Comparison of ENCODE assay signal across 8 mouse cellular contexts in genomic region chr13:36577916-36578568, GRCm38 (mm10).
A peak's percentile ranks its signal among the peaks of the same experiment; 100 is the strongest.
DNase-seq lines count a peak whose midpoint lies in the region; ATAC-seq and TF ChIP-seq lines count a peak whose summit lies in the region.

No protein-coding gene starts in this region.

- no peaks in the 10 kb centered on the region for H3K9me3 ChIP-seq in heart, embryonic 15.5 days (replicated peaks)
- H3K9me3 ChIP-seq in liver, embryonic 11.5 days (ENCODE audit: control insufficient read depth, low read length) = no peaks in the 10 kb centered on the region

- no peak for TF ChIP-seq CTCF in cerebellum, adult 2 months (IDR thresholded peaks at IDR 0.05; ENCODE audit: borderline replicate concordance, insufficient read depth, low read depth, low read length)
- no peak for TF ChIP-seq CTCF in thymus, adult 2 months (IDR thresholded peaks at IDR 0.05; ENCODE audit: borderline replicate concordance, control insufficient read depth, extremely low read depth, insufficient read depth, low read length, poor library complexity)

- TF ChIP-seq POLR2A in cerebellum, adult 2 months (IDR thresholded peaks at IDR 0.05; ENCODE audit: borderline replicate concordance, insufficient read depth, low read length) = no peak
- no peak for TF ChIP-seq POLR2A in thymus, adult 2 months (IDR thresholded peaks at IDR 0.05; ENCODE audit: control insufficient read depth, extremely low read depth, insufficient read depth, low read length, poor library complexity)

- H3K27me3 ChIP-seq in cerebellum, adult 2 months (ENCODE audit: control insufficient read depth, insufficient read depth, low read length) = no peaks in the 10 kb centered on the region
- no peaks in the 10 kb centered on the region for H3K27me3 ChIP-seq in heart, embryonic 15.5 days
- peaks cover 4% of the 10 kb centered on the region for H3K27me3 ChIP-seq in liver, embryonic 11.5 days (replicated peaks; ENCODE audit: control insufficient read depth, insufficient read depth, low read length)
- H3K27me3 ChIP-seq in thymus, adult 2 months (ENCODE audit: control insufficient read depth, insufficient read depth, low read length) = no peaks in the 10 kb centered on the region; the same call in 1 of the 2 replicates

- no peaks in the 10 kb centered on the region; the same call in 1 of the 2 replicates for H3K4me1 ChIP-seq in cerebellum, adult 2 months (ENCODE audit: control insufficient read depth, insufficient read depth, low read length)
- peaks cover 24% of the 10 kb centered on the region for H3K4me1 ChIP-seq in heart, embryonic 15.5 days (replicated peaks)
- no peaks in the 10 kb centered on the region; the same call in 1 of the 2 replicates for H3K4me1 ChIP-seq in liver, embryonic 11.5 days (replicated peaks; ENCODE audit: control insufficient read depth, insufficient read depth, low read length)
- no peaks in the 10 kb centered on the region for H3K4me1 ChIP-seq in thymus, adult 2 months (replicated peaks; ENCODE audit: control insufficient read depth, insufficient read depth, low read length)

- 24% methylated on average over 7 of the region's 7 CpGs for whole genome bisulfite sequencing in cerebellum, adult 2 months
- 38% methylated on average over 7 of the region's 7 CpGs for WGBS in heart, embryonic 15.5 days
- 40% methylated on average over 7 of the region's 7 CpGs for WGBS in liver, embryonic 11.5 days
- WGBS in thymus, adult 2 months = 69% methylated on average over 7 of the region's 7 CpGs

- H3K4me2 ChIP-seq in heart, embryonic 15.5 days = peak overlapping the region; percentile 73
- H3K4me2 ChIP-seq in liver, embryonic 11.5 days = peak overlapping the region; percentile 62

- ATAC-seq in heart, embryonic 15.5 days (replicated peaks; ENCODE audit: insufficient number of reproducible peaks, insufficient read depth, low FRiP score, low read depth) = peak; percentile 25
- 0 out of 2 replicates have a peak, but pooled peaks have one; percentile 40 for ATAC-seq in liver, embryonic 11.5 days (replicated peaks; ENCODE audit: low FRiP score)

- H3K27ac ChIP-seq in cerebellum, adult 2 months (ENCODE audit: insufficient read depth, low read length) = 0 out of 2 replicates have a peak overlapping the region, but pooled peaks have one; percentile 4
- no peak overlapping the region for H3K27ac ChIP-seq in heart, embryonic 15.5 days
- H3K27ac ChIP-seq in liver, embryonic 11.5 days (ENCODE audit: low read depth, low read length) = peak overlapping the region; percentile 55; the same call in 1 of the 2 replicates
- H3K27ac ChIP-seq in thymus, adult 2 months (ENCODE audit: control insufficient read depth, insufficient read depth, low read length) = no peak overlapping the region

- H3K9ac ChIP-seq in heart, embryonic 15.5 days = no peak overlapping the region; the same call in 1 of the 2 replicates
- H3K9ac ChIP-seq in liver, embryonic 11.5 days (ENCODE audit: low read depth, low read length) = no peak overlapping the region

- no peak for DNase-seq in cerebellum, adult 2 months
- DNase-seq in cerebellum, postnatal 4 days (ENCODE audit: low spot score in 2 of 2) = no peak
- DNase-seq in adipocyte (ENCODE audit: low spot score) = peak; percentile 24
- no peak for DNase-seq in liver, embryonic 11.5 days (ENCODE audit: low spot score)
- DNase-seq in thymus, adult 2 months = no peak
- DNase-seq in urinary bladder, postnatal 36 days (ENCODE audit: low spot score in 2 of 2) = no peak
- no peak for DNase-seq in spleen, postnatal 4 days (ENCODE audit: low spot score in 2 of 2)

- no peaks in the 10 kb centered on the region for H3K36me3 ChIP-seq in heart, embryonic 15.5 days
- H3K36me3 ChIP-seq in liver, embryonic 11.5 days (ENCODE audit: control insufficient read depth, insufficient read depth, low read length) = no peaks in the 10 kb centered on the region
- H3K36me3 ChIP-seq in thymus, adult 2 months (ENCODE audit: control insufficient read depth, insufficient read depth, low read length) = no peaks in the 10 kb centered on the region

- peak overlapping the region; percentile 77 for H3K4me3 ChIP-seq in cerebellum, adult 2 months (replicated peaks; ENCODE audit: insufficient read depth, low read depth, low read length)
- H3K4me3 ChIP-seq in heart, embryonic 15.5 days = peak overlapping the region; percentile 53
- peak overlapping the region; percentile 49; the same call in 1 of the 2 replicates for H3K4me3 ChIP-seq in liver, embryonic 11.5 days (ENCODE audit: low read depth, low read length)
- H3K4me3 ChIP-seq in thymus, adult 2 months (ENCODE audit: control insufficient read depth, insufficient read depth, low read length) = no peak overlapping the region

Comparison
In these comparisons a context has a peak if more than half of its experiments do, and no peak if none do; other contexts are left out.
1. H3K27ac ChIP-seq: peak in cerebellum, adult 2 months (single experiment) and liver, embryonic 11.5 days (single experiment); none in heart, embryonic 15.5 days (single experiment) and thymus, adult 2 months (single experiment).